Mouse (Mus musculus): Measurements from ENCODE around the gene Tigd2. TPM values are rescaled to one million over a fixed set of nuclear protein-coding genes. Genes with fewer than 3 reads are reported as not detected.

Gene Tigd2
- polyA plus RNA-seq, 1 experiment from 2014 or later = 9.3 TPM

DNA sequence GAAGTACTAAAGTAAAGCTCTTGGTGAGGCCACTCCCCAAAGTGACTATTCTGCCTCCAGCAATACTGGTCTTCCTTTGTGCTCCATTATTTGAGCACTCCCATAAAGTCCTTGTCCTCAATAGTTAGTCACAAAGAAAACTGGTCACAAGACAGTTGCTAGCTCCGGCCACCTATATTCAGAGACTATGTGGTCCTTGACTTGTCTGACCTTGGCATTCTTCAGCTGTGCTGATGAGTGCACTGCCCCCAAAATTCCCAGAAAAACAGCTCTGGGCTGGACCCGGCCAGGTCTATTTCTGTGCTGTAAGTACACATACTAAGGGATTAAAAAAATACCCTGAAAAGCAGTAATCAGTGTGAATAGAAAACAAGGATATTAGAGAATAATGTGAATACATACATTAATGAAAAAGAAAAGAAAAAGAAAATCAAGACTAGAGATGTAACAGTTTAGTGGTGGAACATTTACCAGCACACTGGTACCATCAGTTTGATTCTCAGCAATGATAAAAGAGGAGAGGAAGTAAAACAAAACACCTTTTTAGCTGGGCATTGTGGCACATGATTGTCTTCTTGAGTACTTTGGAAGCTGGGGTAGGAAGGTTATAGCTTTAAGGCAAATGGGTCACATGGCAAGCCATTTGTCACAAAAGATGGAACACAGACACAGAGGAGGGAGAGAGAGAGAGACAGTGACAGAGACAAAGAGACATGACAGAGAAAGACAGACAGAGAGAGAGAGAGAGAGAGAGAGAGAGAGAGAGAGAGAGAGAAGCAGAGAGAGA, 12.6 kb upstream of the Tigd2 start:
- ATAC-seq (ENCODE audit: low read depth) = no peak
- no peaks in the 10 kb centered on the region for H3K4me1 ChIP-seq (replicated peaks)
- H3K27ac ChIP-seq (replicated peaks) = no peak overlapping the region
- H3K9me3 ChIP-seq = no peaks in the 10 kb centered on the region
- no peaks in the 10 kb centered on the region for H3K27me3 ChIP-seq
- H3K36me3 ChIP-seq = no peaks in the 10 kb centered on the region
- H3K4me2 ChIP-seq = no peak overlapping the region
- H3K9ac ChIP-seq = no peak overlapping the region
- no peak overlapping the region for H3K4me3 ChIP-seq
- WGBS = 21% methylated on average over 2 of the region's 2 CpGs

DNA sequence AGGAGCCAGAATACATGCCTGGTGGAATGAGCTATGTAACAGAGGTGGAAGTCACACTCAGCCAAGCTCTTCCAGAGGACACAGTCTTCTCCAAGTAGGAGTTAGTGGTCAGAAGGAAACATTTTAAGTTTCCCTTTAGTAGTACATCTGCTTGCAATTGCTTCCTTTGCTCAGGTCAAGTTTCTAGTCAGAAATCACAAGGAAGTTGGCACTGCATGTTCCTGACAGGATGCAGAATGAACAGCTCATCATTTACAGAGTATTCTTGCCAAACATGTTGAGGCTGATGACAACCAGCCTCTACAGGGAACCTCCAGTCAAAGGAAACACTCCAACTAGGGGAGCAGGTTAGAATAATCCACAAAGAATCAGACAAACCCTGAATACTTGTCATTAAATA, 11.9 kb upstream of the Tigd2 start:
- H3K4me2 ChIP-seq = no peak overlapping the region
- no peak for ATAC-seq (ENCODE audit: low read depth)

GRCm38 (mm10) chr6:59198356-59198755, 10.3 kb upstream of the Tigd2 start:
- Histone ChIP-seq H3K36me3 (no peaks in the 10 kb centered on the region), H3K4me3 (no peak overlapping the region), H3K27ac (replicated peaks) (no peak overlapping the region), H3K4me2 (no peak overlapping the region), H3K9me3 (no peaks in the 10 kb centered on the region), H3K27me3 (no peaks in the 10 kb centered on the region), H3K4me1 (replicated peaks) (no peaks in the 10 kb centered on the region), H3K9ac (no peak overlapping the region)
- ATAC-seq (ENCODE audit: low read depth) = no peak
- WGBS = 76% methylated on average over 3 of the region's 3 CpGs

More for the DNA sequence above, 11.9 kb upstream of the Tigd2 start:
- no peak overlapping the region for H3K4me3 ChIP-seq
- no peaks in the 10 kb centered on the region for H3K27me3 ChIP-seq
- H3K36me3 ChIP-seq = no peaks in the 10 kb centered on the region
- no peaks in the 10 kb centered on the region for H3K4me1 ChIP-seq (replicated peaks)
- no peaks in the 10 kb centered on the region for H3K9me3 ChIP-seq
- no peak overlapping the region for H3K27ac ChIP-seq (replicated peaks)
- H3K9ac ChIP-seq = no peak overlapping the region

GRCm38 (mm10) chr6:59199021-59199420, 9.6 kb upstream of the Tigd2 start:
- 85% methylated on average over 2 of the region's 2 CpGs for WGBS
- H3K9me3 ChIP-seq = no peaks in the 10 kb centered on the region

GRCm38 (mm10) chr6:59207561-59207960, 1.1 kb upstream of the Tigd2 start:
- no peaks in the 10 kb centered on the region for H3K36me3 ChIP-seq
- no peak for ATAC-seq (ENCODE audit: low read depth)

More at GRCm38 (mm10) chr6:59199021-59199420, 9.6 kb upstream of the Tigd2 start:
- Histone ChIP-seq H3K4me1 (replicated peaks) (no peaks in the 10 kb centered on the region), H3K27me3 (no peaks in the 10 kb centered on the region), H3K9ac (no peak overlapping the region), H3K27ac (replicated peaks) (no peak overlapping the region), H3K4me2 (no peak overlapping the region), H3K36me3 (no peaks in the 10 kb centered on the region), H3K4me3 (no peak overlapping the region)
- ATAC-seq (ENCODE audit: low read depth) = no peak

GRCm38 (mm10) chr6:59209299-59209707, 633 bp downstream of the Tigd2 start:
- no peaks in the 10 kb centered on the region for H3K36me3 ChIP-seq
- peak overlapping the region; percentile 88 for H3K9ac ChIP-seq
- no peaks in the 10 kb centered on the region for H3K27me3 ChIP-seq
- peak overlapping the region; percentile 88 for H3K27ac ChIP-seq (replicated peaks)
- peak; percentile 84 for ATAC-seq (ENCODE audit: low read depth)
- 43% methylated on average over 5 of the region's 5 CpGs for WGBS
- peak overlapping the region; percentile 73 for H3K4me2 ChIP-seq
- no peaks in the 10 kb centered on the region for H3K9me3 ChIP-seq
- H3K4me1 ChIP-seq (replicated peaks) = peaks cover 6% of the 10 kb centered on the region
- H3K4me3 ChIP-seq = peak overlapping the region; percentile 85

More at GRCm38 (mm10) chr6:59207561-59207960, 1.1 kb upstream of the Tigd2 start:
- H3K9me3 ChIP-seq = no peaks in the 10 kb centered on the region
- no peak overlapping the region for H3K27ac ChIP-seq (replicated peaks)
- no peak overlapping the region for H3K4me2 ChIP-seq
- H3K9ac ChIP-seq = no peak overlapping the region
- no peak overlapping the region for H3K4me3 ChIP-seq
- 85% methylated on average over 1 of the region's 1 CpGs for WGBS
- H3K4me1 ChIP-seq (replicated peaks) = peaks cover 6% of the 10 kb centered on the region
- no peaks in the 10 kb centered on the region for H3K27me3 ChIP-seq

GRCm38 (mm10) chr6:59233191-59233590, 24.5 kb downstream of the Tigd2 start:
- H3K36me3 ChIP-seq = no peaks in the 10 kb centered on the region
- no peaks in the 10 kb centered on the region for H3K27me3 ChIP-seq
- H3K9me3 ChIP-seq = peaks cover 8% of the 10 kb centered on the region; the same call in 1 of the 2 replicates
- no peaks in the 10 kb centered on the region for H3K4me1 ChIP-seq (replicated peaks)
- no peak overlapping the region for H3K9ac ChIP-seq
- no peak overlapping the region for H3K27ac ChIP-seq (replicated peaks)
- no peak overlapping the region for H3K4me3 ChIP-seq
- ATAC-seq (ENCODE audit: low read depth) = no peak
- no peak overlapping the region for H3K4me2 ChIP-seq

DNA sequence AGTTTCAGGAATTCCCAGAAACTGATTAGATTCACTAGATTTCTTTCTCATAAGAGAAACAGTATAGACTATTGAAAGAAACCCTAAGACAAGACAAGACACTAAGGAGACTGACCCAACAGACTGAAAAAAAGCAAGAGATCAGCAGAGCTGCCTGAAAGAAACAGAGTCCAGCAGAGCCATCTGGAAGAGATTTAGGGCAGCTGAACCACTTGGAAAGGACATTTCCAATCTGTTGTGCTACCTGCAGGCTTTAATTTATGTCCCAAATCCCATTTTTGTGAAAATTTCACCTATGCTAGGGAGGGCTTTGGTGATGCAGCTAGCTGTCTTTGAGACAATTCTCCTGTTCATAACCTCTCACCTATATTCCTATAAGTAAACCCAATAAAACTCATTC, 25.0 kb downstream of the Tigd2 start:
- Histone ChIP-seq H3K4me1 (replicated peaks) (no peaks in the 10 kb centered on the region), H3K9ac (no peak overlapping the region), H3K4me3 (no peak overlapping the region), H3K27ac (replicated peaks) (no peak overlapping the region), H3K36me3 (no peaks in the 10 kb centered on the region), H3K4me2 (no peak overlapping the region), H3K9me3 (peaks cover 11% of the 10 kb centered on the region; the same call in 1 of the 2 replicates), H3K27me3 (no peaks in the 10 kb centered on the region)
- ATAC-seq (ENCODE audit: low read depth) = no peak

- Histone ChIP-seq H3K4me2 (no peak overlapping the region), H3K4me1 (replicated peaks) (no peaks in the 10 kb centered on the region), H3K27me3 (no peaks in the 10 kb centered on the region), H3K27ac (replicated peaks) (no peak overlapping the region), H3K36me3 (no peaks in the 10 kb centered on the region), H3K4me3 (no peak overlapping the region), H3K9ac (no peak overlapping the region), H3K9me3 (no peaks in the 10 kb centered on the region)
- ATAC-seq (ENCODE audit: low read depth) = no peak
- 45% methylated on average over 2 of the region's 2 CpGs for WGBS
Observed at GRCm38 (mm10) chr6:59249675-59250074, 41.0 kb downstream of the Tigd2 start.

DNA sequence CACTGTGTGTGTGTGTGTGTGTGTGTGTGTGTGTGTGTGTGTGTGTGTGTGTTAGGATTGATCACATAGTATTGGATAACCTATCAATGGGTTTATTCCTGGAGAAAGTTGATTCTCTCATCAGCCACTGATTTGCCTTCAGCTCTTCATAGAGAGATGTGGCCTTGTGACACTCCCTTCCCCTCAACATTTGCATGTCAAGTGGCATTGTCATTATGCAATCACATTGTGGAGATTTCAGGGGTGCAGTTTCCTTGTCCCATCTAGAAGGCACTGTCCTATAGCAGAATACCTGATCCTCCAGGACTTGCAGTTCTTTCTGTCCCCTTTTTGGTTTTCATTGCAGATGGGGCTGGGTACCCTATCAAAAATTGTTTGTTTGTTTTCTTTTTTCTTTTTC, 41.9 kb downstream of the Tigd2 start:
- Histone ChIP-seq H3K9me3 (no peaks in the 10 kb centered on the region), H3K27ac (replicated peaks) (no peak overlapping the region), H3K27me3 (no peaks in the 10 kb centered on the region), H3K9ac (no peak overlapping the region), H3K4me3 (no peak overlapping the region), H3K4me2 (no peak overlapping the region), H3K36me3 (no peaks in the 10 kb centered on the region), H3K4me1 (replicated peaks) (no peaks in the 10 kb centered on the region)
- no peak for ATAC-seq (ENCODE audit: low read depth)

- 93% methylated on average over 1 of the region's 1 CpGs for WGBS
- no peak for ATAC-seq (ENCODE audit: low read depth)
- no peak overlapping the region for H3K9ac ChIP-seq
- no peaks in the 10 kb centered on the region for H3K36me3 ChIP-seq
- no peak overlapping the region for H3K4me2 ChIP-seq
- H3K27ac ChIP-seq (replicated peaks) = no peak overlapping the region
- no peaks in the 10 kb centered on the region for H3K9me3 ChIP-seq
- no peak overlapping the region for H3K4me3 ChIP-seq
- no peaks in the 10 kb centered on the region for H3K4me1 ChIP-seq (replicated peaks)
- no peaks in the 10 kb centered on the region for H3K27me3 ChIP-seq
Observed at GRCm38 (mm10) chr6:59255909-59256308, 47.2 kb downstream of the Tigd2 start.

Measured in neural tube, embryonic 13.5 days (tissue).